Comparison of ENCODE assay signal across 25 mouse cellular contexts in genomic region chr6:21267897-21268296, GRCm38 (mm10). TPM values are rescaled to one million over a fixed set of nuclear protein-coding genes. Genes with fewer than 3 reads are reported as not detected.
DNase-seq lines count a peak whose midpoint lies in the region; ATAC-seq lines count a peak whose summit lies in the region.
"Had no signal": no experiment of that assay in that cellular context is flagged by ENCODE, and none has a peak within 500 bp of the region (broad histone marks: within the 10 kb centered on the region; RNA-seq: fewer than 3 reads in every experiment).

No protein-coding gene starts in this region.

- intact Hi-C loops in heart, postnatal 14 days (cut with DNase I) = no loop called here
- intact Hi-C loops in heart, postnatal 36 days (cut with DNase I) = no loop called here
- intact Hi-C loops in heart, postnatal 25 days (cut with DNase I) = no loop called here

- H3K9ac ChIP-seq in heart, embryonic 14.5 days (ENCODE audit: low read length) = no peak overlapping the region
- H3K9ac ChIP-seq in heart, embryonic 16.5 days (ENCODE audit: low read length) = no peak overlapping the region
- H3K9ac ChIP-seq: embryonic facial prominence, embryonic 13.5 days; embryonic facial prominence, embryonic 15.5 days; forebrain, embryonic 12.5 days had no signal

- peak; percentile 12 for DNase-seq in heart, adult 8-10 months (ENCODE audit: low spot score)
- no peak for DNase-seq in heart, postnatal 14 days
- DNase-seq in heart, postnatal 36 days = no peak
- no peak for DNase-seq in heart, postnatal 25 days (ENCODE audit: low spot score)
- DNase-seq: adrenal gland, adult 2 months; adrenal gland, postnatal 10 days; adrenal gland, postnatal 25 days; cerebellum, adult 11 months; cerebellum, adult 18-20 months; cerebellum, adult 8-10 months; cerebellum, adult 9-11 months; cerebellum, postnatal 14 days; cerebellum, postnatal 36 days; embryo, embryonic 11 days had no signal

- no peaks in the 10 kb centered on the region for H3K36me3 ChIP-seq in heart, embryonic 14.5 days (ENCODE audit: control insufficient read depth, insufficient read depth, low read length)
- H3K36me3 ChIP-seq in heart, embryonic 16.5 days (ENCODE audit: control insufficient read depth, insufficient read depth) = no peaks in the 10 kb centered on the region
- H3K36me3 ChIP-seq: embryonic facial prominence, embryonic 13.5 days; embryonic facial prominence, embryonic 15.5 days; forebrain, embryonic 10.5 days; forebrain, embryonic 12.5 days had no signal

- 26% methylated on average over 2 of the region's 2 CpGs for WGBS in heart, embryonic 14.5 days
- WGBS in heart, embryonic 16.5 days = 24% methylated on average over 2 of the region's 2 CpGs

- H3K4me1 ChIP-seq in heart, embryonic 14.5 days (ENCODE audit: control insufficient read depth in 2 of 2, insufficient read depth in 2 of 2, low read length in 2 of 2) = 0 out of 4 replicates have a peak, but pooled peaks cover 0 to 7% of the 10 kb centered on the region in 2 experiments
- peaks cover 3% of the 10 kb centered on the region; the same call in 1 of the 2 replicates for H3K4me1 ChIP-seq in heart, embryonic 16.5 days (ENCODE audit: control insufficient read depth, insufficient read depth, low read length)
- H3K4me1 ChIP-seq: embryonic facial prominence, embryonic 13.5 days; embryonic facial prominence, embryonic 15.5 days; forebrain, embryonic 10.5 days; forebrain, embryonic 12.5 days had no signal

- H3K27me3 ChIP-seq in heart, embryonic 14.5 days (ENCODE audit: control insufficient read depth, insufficient read depth, low read length) = no peaks in the 10 kb centered on the region
- no peaks in the 10 kb centered on the region for H3K27me3 ChIP-seq in heart, embryonic 16.5 days (ENCODE audit: control insufficient read depth, insufficient read depth, low read length)
- H3K27me3 ChIP-seq: embryonic facial prominence, embryonic 13.5 days; embryonic facial prominence, embryonic 15.5 days; forebrain, embryonic 12.5 days had no signal

- no peak for ATAC-seq in heart, embryonic 14.5 days (ENCODE audit: insufficient number of reproducible peaks, insufficient read depth, low FRiP score, low read depth)
- ATAC-seq in heart, embryonic 16.5 days (replicated peaks; ENCODE audit: extremely low read depth, insufficient read depth, low FRiP score) = peak; percentile 70; the same call in 1 of the 2 replicates
- ATAC-seq: forebrain, embryonic 14.5 days had no signal

- no peak overlapping the region for H3K27ac ChIP-seq in heart, embryonic 14.5 days (replicated peaks in 1 of 2; ENCODE audit: control insufficient read depth in 1 of 2, insufficient read depth in 1 of 2, low read depth in 2 of 2, low read length in 2 of 2)
- H3K27ac ChIP-seq in heart, embryonic 16.5 days (ENCODE audit: low read length) = no peak overlapping the region
- H3K27ac ChIP-seq: embryonic facial prominence, embryonic 13.5 days; embryonic facial prominence, embryonic 15.5 days; forebrain, embryonic 10.5 days; forebrain, embryonic 12.5 days had no signal

- no peak overlapping the region; a peak in 1 of 4 replicates for H3K4me3 ChIP-seq in heart, embryonic 14.5 days (ENCODE audit: control insufficient read depth in 1 of 2, insufficient read depth in 1 of 2, low read depth in 1 of 2, low read length in 2 of 2)
- no peak overlapping the region for H3K4me3 ChIP-seq in heart, embryonic 16.5 days (ENCODE audit: low read length)
- H3K4me3 ChIP-seq: embryonic facial prominence, embryonic 13.5 days; embryonic facial prominence, embryonic 15.5 days; erythroblast, embryonic 14.5 days; forebrain, embryonic 10.5 days; forebrain, embryonic 12.5 days had no signal

- H3K9me3 ChIP-seq in heart, embryonic 14.5 days (ENCODE audit: control insufficient read depth, low read length) = no peaks in the 10 kb centered on the region
- no peaks in the 10 kb centered on the region for H3K9me3 ChIP-seq in heart, embryonic 16.5 days (replicated peaks; ENCODE audit: control insufficient read depth, low read length)
- H3K9me3 ChIP-seq: embryonic facial prominence, embryonic 13.5 days; embryonic facial prominence, embryonic 15.5 days; forebrain, embryonic 10.5 days; forebrain, embryonic 12.5 days had no signal

- H3K4me2 ChIP-seq in heart, embryonic 14.5 days (ENCODE audit: low read length) = peak overlapping the region; percentile 32
- H3K4me2 ChIP-seq in heart, embryonic 16.5 days (ENCODE audit: low read depth, low read length) = peak overlapping the region; percentile 36
- H3K4me2 ChIP-seq: embryonic facial prominence, embryonic 13.5 days; embryonic facial prominence, embryonic 15.5 days; forebrain, embryonic 12.5 days had no signal

RNA-seq across cellular contexts. Expression of gene Kcnd2, which starts 52.6 kb away (rescaled TPM):
- total RNA-seq in heart, adult 8-10 months (2022) = 10 to 100 TPM; 13.6 to 16.7 (median 14.6) TPM
- 10 to 100 TPM; 11.0 to 11.2 TPM for total RNA-seq in heart, postnatal 14 days (2021)
- polyA plus RNA-seq in heart, embryonic 14.5 days (2014; fragmentation: Nextera tagmentation; extraction: Ambion mirVana) = 2.5 and 2.8 TPM in 2 replicates
- 10 to 100 TPM; 14.4 to 14.5 TPM for total RNA-seq in heart, postnatal 36 days (2021)
- 1.5 and 1.8 TPM in 2 replicates for polyA plus RNA-seq in heart, embryonic 16.5 days (2015; fragmentation: Nextera tagmentation; extraction: Ambion mirVana)
- 10 to 100 TPM; 13.3 to 14.6 TPM for total RNA-seq in heart, postnatal 25 days (2021)
- total RNA-seq: common myeloid progenitor, adult 5-6 weeks; MEL had no signal
- polyA plus RNA-seq: C2C12; erythroblast, embryonic 14.5 days had no signal
